12 mouse cellular contexts compared by ENCODE assay signal in genomic region chr1:92397511-92398051, GRCm38 (mm10).
DNase-seq lines count a peak whose midpoint lies in the region; ATAC-seq and TF ChIP-seq lines count a peak whose summit lies in the region.
"Had no signal": no experiment of that assay in that cellular context is flagged by ENCODE, and none has a peak within 500 bp of the region (broad histone marks: within the 10 kb centered on the region; RNA-seq: fewer than 3 reads in every experiment).

No protein-coding gene starts in this region.

- TF ChIP-seq POLR2A in olfactory bulb, adult 2 months (IDR thresholded peaks at IDR 0.05; ENCODE audit: insufficient read depth, low read depth, low read length) = no peak

- H3K27ac ChIP-seq in forebrain, embryonic 14.5 days (ENCODE audit: low read depth, low read length) = 0 out of 2 replicates have a peak overlapping the region, but pooled peaks have one; percentile 5
- H3K27ac ChIP-seq in limb, embryonic 12.5 days = peak overlapping the region; percentile 69; the same call in 1 of the 2 replicates
- peak overlapping the region; percentile 52; the same call in 1 of the 2 replicates for H3K27ac ChIP-seq in olfactory bulb, adult 2 months (ENCODE audit: insufficient read depth, low read depth, low read length)
- H3K27ac ChIP-seq: embryonic facial prominence, embryonic 15.5 days had no signal

- DNase-seq in kidney, postnatal 14 days = peak; percentile 24
- no peak for DNase-seq in kidney, adult 11 months
- peak; percentile 74 for DNase-seq in forebrain, embryonic 14.5 days (ENCODE audit: low spot score)
- no peak for DNase-seq in layer of hippocampus, adult 11-12 months (ENCODE audit: low spot score)
- DNase-seq in spleen, postnatal 14 days (ENCODE audit: low spot score in 2 of 2) = no peak
- no peak for DNase-seq in thymus, postnatal 14 days
- DNase-seq: right cerebral cortex, adult 18-20 months had no signal

- H3K9ac ChIP-seq in forebrain, embryonic 14.5 days (ENCODE audit: low read length) = no peak overlapping the region
- no peak overlapping the region; the same call in 1 of the 2 replicates for H3K9ac ChIP-seq in limb, embryonic 12.5 days (replicated peaks)
- H3K9ac ChIP-seq: embryonic facial prominence, embryonic 15.5 days had no signal

- 3% methylated on average over 12 of the region's 12 CpGs for WGBS in forebrain, embryonic 14.5 days
- whole genome bisulfite sequencing in limb, embryonic 12.5 days = 7% methylated on average over 12 of the region's 12 CpGs
- 21% methylated on average over 12 of the region's 12 CpGs for WGBS in olfactory bulb, adult 2 months

- H3K9me3 ChIP-seq in forebrain, embryonic 14.5 days (replicated peaks; ENCODE audit: control insufficient read depth, low read length) = no peaks in the 10 kb centered on the region
- no peaks in the 10 kb centered on the region for H3K9me3 ChIP-seq in limb, embryonic 12.5 days
- H3K9me3 ChIP-seq: embryonic facial prominence, embryonic 15.5 days had no signal

- H3K4me2 ChIP-seq in forebrain, embryonic 14.5 days (ENCODE audit: low read length) = 0 out of 2 replicates have a peak overlapping the region, but pooled peaks have one; percentile 1
- peak overlapping the region; percentile 32 for H3K4me2 ChIP-seq in limb, embryonic 12.5 days
- H3K4me2 ChIP-seq: embryonic facial prominence, embryonic 15.5 days had no signal

- H3K36me3 ChIP-seq in forebrain, embryonic 14.5 days (ENCODE audit: control insufficient read depth, insufficient read depth, low read length) = no peaks in the 10 kb centered on the region
- no peaks in the 10 kb centered on the region for H3K36me3 ChIP-seq in limb, embryonic 12.5 days
- H3K36me3 ChIP-seq: embryonic facial prominence, embryonic 15.5 days had no signal

- 0 out of 2 replicates have a peak, but pooled peaks cover 9% of the 10 kb centered on the region for H3K4me1 ChIP-seq in forebrain, embryonic 14.5 days (ENCODE audit: control insufficient read depth, insufficient read depth, low read length)
- H3K4me1 ChIP-seq in limb, embryonic 12.5 days (replicated peaks) = peaks cover 36% of the 10 kb centered on the region
- H3K4me1 ChIP-seq in olfactory bulb, adult 2 months (ENCODE audit: control insufficient read depth, insufficient read depth, low read length) = peaks cover 34% of the 10 kb centered on the region

- TF ChIP-seq CTCF in olfactory bulb, adult 2 months (IDR thresholded peaks at IDR 0.05; ENCODE audit: insufficient read depth, low read depth, low read length) = no peak

- H3K4me3 ChIP-seq in forebrain, embryonic 14.5 days (ENCODE audit: low read depth, low read length) = no peak overlapping the region
- H3K4me3 ChIP-seq in limb, embryonic 12.5 days (replicated peaks) = no peak overlapping the region
- no peak overlapping the region for H3K4me3 ChIP-seq in olfactory bulb, adult 2 months (ENCODE audit: insufficient read depth, low read depth, low read length)
- H3K4me3 ChIP-seq: embryonic facial prominence, embryonic 15.5 days; megakaryocyte, embryonic 14.5 days had no signal

- ATAC-seq in forebrain, embryonic 14.5 days = peak; percentile 76
- ATAC-seq in limb, embryonic 12.5 days (ENCODE audit: insufficient number of reproducible peaks, insufficient read depth, low FRiP score, low TSS enrichment, low read depth) = peak; percentile 17; the same call in 1 of the 2 replicates
- ATAC-seq: inflammation-experienced regulatory T-cells, adult 6 months had no signal

- no peaks in the 10 kb centered on the region for H3K27me3 ChIP-seq in forebrain, embryonic 14.5 days (replicated peaks; ENCODE audit: control insufficient read depth, insufficient read depth, low read length)
- H3K27me3 ChIP-seq in limb, embryonic 12.5 days = peaks cover 9% of the 10 kb centered on the region; the same call in 1 of the 2 replicates
- H3K27me3 ChIP-seq: embryonic facial prominence, embryonic 15.5 days had no signal

Comparison
In these comparisons a context has a peak if more than half of its experiments do, and no peak if none do; other contexts are left out.
1. DNase-seq: peak in kidney, postnatal 14 days (single experiment) and forebrain, embryonic 14.5 days (single experiment); none in kidney, adult 11 months (single experiment), layer of hippocampus, adult 11-12 months (single experiment), spleen, postnatal 14 days (0 of 2) and thymus, postnatal 14 days (single experiment).
2. H3K27ac ChIP-seq: peak in every context shown above with its lines; median percentile 69 in limb, embryonic 12.5 days; 52 in olfactory bulb, adult 2 months; 5 in forebrain, embryonic 14.5 days.